Mouse (Mus musculus) lung, embryonic 16.5 days (tissue): ENCODE measurements around the gene Spem2. TPM values are rescaled to one million over a fixed set of nuclear protein-coding genes. Genes with fewer than 3 reads are reported as not detected.
"Not testable (repeated sequence)": the region's sequence is repeated elsewhere in the genome, so short reads cannot be mapped to it uniquely, and the experiment has no call there.

ENCODE experiments used
- ATAC-seq: fragments of 200-750 bp; cut with Nextera tagmentation; 2 replicates; pipeline ENCODE4 v1.8.0; 2017; ENCODE audit warnings: low read depth, mild to moderate bottlenecking, moderate library complexity
- H3K27ac ChIP-seq: fragments of 300-500 bp; sonication (generic); 2 replicates; pipeline ENCODE4 v1.5.1; 2014; ENCODE audit warnings: mild to moderate bottlenecking, control low read depth, low read length
- H3K27me3 ChIP-seq: fragments of 300-500 bp; sonication (generic); 2 replicates; pipeline ENCODE4 v1.6.1; 2014; ENCODE audit warnings: low read depth, low read length, mixed read lengths; ENCODE audit not compliant: control insufficient read depth, insufficient read depth
- H3K36me3 ChIP-seq: fragments of 300-500 bp; sonication (generic); 2 replicates; pipeline ENCODE4 v1.6.1; 2014; ENCODE audit warnings: low read length; ENCODE audit not compliant: control insufficient read depth, insufficient read depth
- H3K4me1 ChIP-seq: fragments of 300-500 bp; sonication (generic); replicated peaks from 2 replicates; pipeline ENCODE4 v1.6.1; 2014; ENCODE audit warnings: low read length, mixed read lengths; ENCODE audit not compliant: control insufficient read depth, insufficient read depth
- H3K4me2 ChIP-seq: fragments of 300-500 bp; sonication (generic); 2 replicates; pipeline ENCODE4 v1.6.1; 2014; ENCODE audit warnings: low read depth, low read length, control low read depth
- H3K4me3 ChIP-seq: fragments of 300-500 bp; sonication (generic); 2 replicates; pipeline ENCODE4 v1.5.1; 2014; ENCODE audit warnings: mild to moderate bottlenecking, low read length, control low read depth
- H3K9ac ChIP-seq: fragments of 300-500 bp; sonication (generic); 2 replicates; pipeline ENCODE4 v1.6.1; 2014; ENCODE audit warnings: low read length, control low read depth
- H3K9me3 ChIP-seq: fragments of 300-500 bp; sonication (generic); 2 replicates; pipeline ENCODE4 v1.6.1; 2016; ENCODE audit warnings: low read length; ENCODE audit not compliant: control insufficient read depth
- WGBS: fragments of 180-500 bp; shearing (Covaris S2); extraction: QIAGEN DNeasy Blood & Tissue Kit; methylation state at CpG from one replicate; pipeline ENCODE4 v1.1.7; 2014; 5-methylcytosine and 5-hydroxymethylcytosine counted together
- polyA plus RNA-seq: library from polyadenylated mRNA; unstranded; fragments of >200 nt; fragmentation: Nextera tagmentation; extraction: Ambion mirVana; gene quantifications from 2 replicates; pipeline ENCODE4 v1.2.1, GENCODE M21; 2015

The Spem2 gene
- polyA plus RNA-seq, result not detected in 2 replicates

DNA sequence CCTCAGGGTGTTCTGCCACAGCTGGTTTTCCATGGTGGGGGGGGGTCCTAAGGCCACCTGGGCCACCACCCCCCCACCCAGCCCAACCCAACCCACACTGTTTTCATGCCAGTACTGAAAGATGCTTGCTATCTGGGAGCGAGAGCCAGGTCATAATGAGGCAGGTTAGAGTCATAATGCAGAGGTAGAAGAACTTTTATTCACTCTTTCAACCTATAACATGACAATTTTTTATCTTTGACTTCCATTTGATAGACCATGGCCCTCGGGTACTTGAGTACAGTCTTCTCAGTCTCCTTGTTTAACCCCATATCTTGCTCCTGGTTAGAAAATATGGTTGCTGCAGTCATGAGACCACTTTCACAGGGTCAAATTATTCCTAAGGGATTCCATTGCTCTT, at the start of gene Spem2:
Spem2 (minus strand) TSS at position 101 of the 400 bp plus-strand sequence.
- H3K27ac ChIP-seq, result no peak within 1 kb of the TSS
- WGBS, result 69% methylated on average over 2 of the region's 2 CpGs
- H3K27me3 ChIP-seq, result no peaks in the 10 kb centered on the region
- no peak within 1 kb of the TSS for H3K4me3 ChIP-seq
- H3K9ac ChIP-seq, result no peak within 1 kb of the TSS
- no peak for ATAC-seq
- no peaks in the 10 kb centered on the region for H3K36me3 ChIP-seq
- H3K4me1 ChIP-seq, result no peaks in the 10 kb centered on the region
- H3K4me2 ChIP-seq, result no peak within 1 kb of the TSS
- H3K9me3 ChIP-seq, result 0 out of 2 replicates have a peak, but pooled peaks cover 2% of the 10 kb centered on the region

DNA sequence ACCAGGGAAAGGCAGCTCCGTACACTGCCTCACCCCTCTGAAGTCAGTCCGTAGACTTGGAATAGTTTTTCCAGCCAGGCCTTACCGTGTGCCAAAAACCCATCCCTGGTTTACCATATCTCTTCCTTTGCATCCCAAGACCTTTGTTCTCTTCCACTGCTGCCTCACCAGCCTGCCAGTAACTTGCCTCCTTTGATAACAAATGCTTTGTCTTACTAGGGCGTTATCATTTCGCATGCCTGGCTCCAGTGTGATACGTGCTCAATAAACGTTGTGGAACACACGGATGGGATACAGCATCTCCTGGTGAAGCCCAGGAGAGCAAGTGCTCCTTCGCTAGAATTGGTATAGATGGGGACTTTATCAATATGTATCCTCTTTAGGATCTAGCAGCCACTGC, 49.1 kb upstream of the Spem2 start:
- H3K27ac ChIP-seq, result no peak overlapping the region
- no peaks in the 10 kb centered on the region; the same call in 1 of the 2 replicates for H3K27me3 ChIP-seq
- no peak overlapping the region for H3K9ac ChIP-seq
- no peaks in the 10 kb centered on the region for H3K36me3 ChIP-seq
- H3K4me2 ChIP-seq, result no peak overlapping the region
- ATAC-seq, result no peak
- H3K4me1 ChIP-seq, result no peaks in the 10 kb centered on the region
- no peaks in the 10 kb centered on the region for H3K9me3 ChIP-seq
- H3K4me3 ChIP-seq, result no peak overlapping the region
- 51% methylated on average over 9 of the region's 9 CpGs for WGBS

DNA sequence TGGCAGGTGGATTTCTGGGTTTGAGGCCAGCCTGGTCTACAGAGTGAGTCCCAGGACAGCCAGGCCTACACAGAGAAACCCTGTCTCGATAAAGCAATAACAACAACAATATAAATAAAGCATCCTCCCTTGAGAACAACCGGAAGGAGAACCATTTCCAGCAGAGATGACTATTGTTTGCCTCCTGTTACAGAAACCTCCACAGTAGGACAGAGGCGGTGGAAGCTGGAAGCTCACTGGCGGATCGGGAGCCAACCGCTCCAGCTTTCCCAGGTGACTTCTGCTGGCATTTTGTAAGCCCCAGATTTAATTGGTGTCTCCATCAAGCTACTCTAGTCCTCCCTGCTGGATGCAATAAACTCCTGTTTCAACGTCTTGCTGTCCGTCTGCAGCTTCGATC, 47.3 kb upstream of the Spem2 start:
- H3K9ac ChIP-seq, result no peak overlapping the region
- H3K4me2 ChIP-seq, result no peak overlapping the region
- H3K9me3 ChIP-seq, result no peaks in the 10 kb centered on the region
- no peak overlapping the region for H3K4me3 ChIP-seq
- no peaks in the 10 kb centered on the region; the same call in 1 of the 2 replicates for H3K27me3 ChIP-seq
- 80% methylated on average over 9 of the region's 9 CpGs for WGBS
- no peaks in the 10 kb centered on the region for H3K36me3 ChIP-seq
- no peak overlapping the region for H3K27ac ChIP-seq
- no peak for ATAC-seq
- H3K4me1 ChIP-seq, result no peaks in the 10 kb centered on the region

DNA sequence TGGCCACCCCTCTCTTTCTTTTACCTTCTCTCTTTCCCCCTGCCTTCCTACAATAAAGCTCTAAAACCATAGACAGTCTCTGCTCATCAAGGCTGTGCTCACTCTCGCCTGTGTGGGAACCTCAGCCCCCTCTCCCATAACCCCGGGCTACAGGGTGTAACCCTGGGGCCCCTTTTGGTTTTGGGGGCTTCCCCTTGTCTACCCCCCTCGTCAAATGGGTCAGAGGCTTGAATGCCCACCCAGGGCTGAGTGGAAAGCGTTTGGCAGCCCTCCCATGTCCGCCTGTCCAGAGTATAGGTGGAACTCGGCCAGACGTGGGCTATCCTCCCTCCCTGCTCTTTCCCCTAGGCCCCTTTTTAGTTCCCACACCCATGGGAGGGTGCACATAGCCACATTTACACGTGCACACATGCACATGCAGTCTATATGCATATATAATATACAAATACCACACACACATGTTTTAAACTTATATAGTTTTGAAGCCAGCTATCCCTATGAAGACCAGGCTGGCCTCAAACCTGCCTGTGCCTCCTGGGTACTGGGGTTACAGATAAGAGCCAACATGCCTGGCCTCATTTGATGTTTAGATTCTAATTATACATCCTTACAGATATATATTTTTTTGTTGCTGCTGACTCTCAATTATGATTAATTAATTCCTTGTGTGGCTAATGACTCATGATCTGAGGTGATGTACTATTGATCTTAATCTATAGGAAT, 46.0 kb upstream of the Spem2 start:
- ATAC-seq, result no peak
- Histone ChIP-seq H3K4me2 (no peak overlapping the region), H3K9me3 (no peaks in the 10 kb centered on the region), H3K27me3 (no peaks in the 10 kb centered on the region; the same call in 1 of the 2 replicates), H3K27ac (no peak overlapping the region), H3K36me3 (no peaks in the 10 kb centered on the region), H3K4me3 (no peak overlapping the region), H3K9ac (no peak overlapping the region), H3K4me1 (no peaks in the 10 kb centered on the region)
- 38% methylated on average over 8 of the region's 8 CpGs for WGBS

DNA sequence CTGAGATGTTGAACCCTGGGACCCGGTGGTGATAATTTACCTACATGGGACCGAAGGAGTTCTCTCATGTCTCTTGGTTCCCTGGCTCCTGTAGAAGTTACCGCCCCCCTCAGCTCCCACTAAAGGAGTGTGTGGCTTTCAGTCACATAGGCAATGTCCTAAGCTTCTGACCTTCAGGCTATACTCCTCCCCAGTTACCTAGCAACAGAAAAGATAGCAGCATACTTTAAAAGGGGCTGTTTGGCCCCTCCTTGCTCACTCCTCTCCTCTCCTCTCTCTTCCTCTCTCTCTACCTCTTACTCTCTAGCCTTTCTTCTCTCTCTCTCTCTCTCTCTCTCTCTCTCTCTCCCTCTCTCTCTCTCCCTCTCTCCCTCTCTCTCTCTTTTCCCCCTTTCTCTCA, 45.5 kb upstream of the Spem2 start:
- H3K36me3 ChIP-seq, H3K4me1 ChIP-seq, H3K27me3 ChIP-seq, H3K4me2 ChIP-seq, H3K9me3 ChIP-seq, H3K4me3 ChIP-seq, H3K9ac ChIP-seq, ATAC-seq, H3K27ac ChIP-seq: not testable (repeated sequence)
- 52% methylated on average over 3 of the region's 3 CpGs for WGBS

DNA sequence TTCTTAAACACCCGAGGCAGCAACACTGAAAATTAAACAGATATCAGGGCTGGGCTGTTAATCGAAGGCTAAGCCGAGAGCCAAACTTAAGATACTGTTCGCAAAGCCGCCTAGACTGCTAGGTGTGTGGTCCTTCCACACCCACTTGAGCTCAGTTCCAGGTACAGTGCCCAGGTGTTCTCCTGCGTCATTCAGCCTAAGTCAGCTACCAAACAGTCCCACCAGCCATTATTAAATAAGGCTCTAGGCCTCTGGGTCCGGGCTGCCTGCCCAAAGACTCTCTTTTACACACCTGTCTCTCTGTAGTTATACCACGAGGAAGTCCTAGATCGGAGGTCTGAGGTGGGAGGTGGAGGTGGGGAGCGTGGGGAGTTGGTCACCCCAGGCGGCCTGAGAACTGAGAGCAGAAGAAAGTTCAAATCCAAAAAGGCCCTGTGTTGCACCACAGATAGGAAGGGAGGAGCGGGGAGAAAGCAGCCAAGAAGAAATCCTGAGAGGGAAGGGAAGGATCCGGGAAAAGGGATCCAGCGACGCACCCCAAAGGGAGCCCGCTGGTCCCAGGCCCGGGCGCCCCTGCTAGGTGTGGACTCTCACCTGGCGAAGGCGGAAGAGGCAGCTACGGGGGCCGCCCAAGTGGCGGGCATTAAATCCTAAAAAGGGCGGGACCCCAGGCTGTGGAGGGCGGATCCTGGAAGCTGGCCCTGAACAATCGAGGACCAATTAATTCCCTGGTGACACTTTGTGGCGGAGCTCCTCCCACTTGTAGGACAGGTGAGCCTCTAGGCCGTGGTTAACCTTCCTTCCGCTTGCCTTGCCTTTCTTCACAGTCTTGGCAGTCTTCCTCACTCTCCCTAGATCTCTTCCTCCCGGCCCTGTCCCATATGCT, 40.1 kb upstream of the Spem2 start, which contains the start of gene Tnk1:
Tnk1 (minus strand) TSS at position 618 of the 886 bp plus-strand sequence.
- Histone ChIP-seq H3K36me3 (no peaks in the 10 kb centered on the region), H3K4me1 (no peaks in the 10 kb centered on the region), H3K4me3 (peak within 1 kb of the TSS; percentile 39), H3K9me3 (no peaks in the 10 kb centered on the region), H3K9ac (peak within 1 kb of the TSS; percentile 48; the same call in 1 of the 2 replicates), H3K27me3 (no peaks in the 10 kb centered on the region; the same call in 1 of the 2 replicates), H3K27ac (peak within 1 kb of the TSS; percentile 68), H3K4me2 (peak within 1 kb of the TSS; percentile 46)
- peak; percentile 89 for ATAC-seq
- WGBS, result 13% methylated on average over 30 of the region's 30 CpGs

DNA sequence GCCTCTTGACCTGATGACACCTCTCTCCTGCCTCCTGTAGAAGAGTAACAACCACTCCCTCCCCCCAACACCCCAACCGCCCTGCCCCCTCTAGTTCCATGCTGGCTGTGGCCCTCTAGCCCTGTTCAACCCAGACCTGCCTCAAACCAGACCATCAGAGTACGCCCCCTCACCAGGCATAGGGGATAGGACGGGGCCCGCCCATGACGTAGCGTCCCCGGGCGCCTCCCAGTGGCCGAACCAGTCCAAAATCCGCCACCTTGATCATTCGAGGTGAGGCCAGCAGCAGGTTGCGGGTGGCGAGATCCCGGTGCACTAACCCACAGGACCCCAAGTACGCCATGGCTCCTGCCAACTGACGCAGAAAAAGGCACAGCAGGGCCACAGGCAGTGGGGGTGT, 37.1 kb upstream of the Spem2 start:
- Histone ChIP-seq H3K36me3 (peaks cover 17% of the 10 kb centered on the region), H3K27me3 (no peaks in the 10 kb centered on the region; the same call in 1 of the 2 replicates), H3K4me2 (no peak overlapping the region), H3K27ac (no peak overlapping the region), H3K4me3 (no peak overlapping the region), H3K9ac (no peak overlapping the region), H3K9me3 (no peaks in the 10 kb centered on the region), H3K4me1 (no peaks in the 10 kb centered on the region)
- ATAC-seq, result no peak
- WGBS, result 34% methylated on average over 16 of the region's 16 CpGs

DNA sequence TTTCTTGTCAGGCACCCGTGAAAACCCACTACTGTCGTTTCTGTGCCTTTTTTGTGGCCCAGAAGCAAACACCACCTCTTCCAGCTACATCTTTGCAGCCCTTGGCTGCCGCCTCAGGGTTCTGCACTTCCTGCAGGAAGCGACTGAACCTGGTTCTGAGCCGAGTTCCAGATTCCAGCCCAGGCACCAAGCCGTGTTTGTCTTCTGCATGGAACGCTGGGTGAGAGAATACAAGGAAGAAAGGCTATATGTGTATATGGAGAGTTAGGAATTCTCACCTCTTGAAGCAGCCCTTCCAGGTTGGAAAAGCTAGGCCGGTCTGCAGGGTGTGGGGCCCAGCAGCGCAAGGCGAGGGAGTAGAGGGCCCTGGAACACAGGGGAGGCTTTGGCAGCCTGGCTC, 36.4 kb upstream of the Spem2 start:
- ATAC-seq, result no peak
- H3K4me1 ChIP-seq, result no peaks in the 10 kb centered on the region
- H3K9ac ChIP-seq, result no peak overlapping the region
- H3K27ac ChIP-seq, result no peak overlapping the region
- no peaks in the 10 kb centered on the region; the same call in 1 of the 2 replicates for H3K27me3 ChIP-seq
- H3K4me2 ChIP-seq, result no peak overlapping the region
- H3K4me3 ChIP-seq, result no peak overlapping the region
- no peaks in the 10 kb centered on the region for H3K9me3 ChIP-seq
- WGBS, result 72% methylated on average over 10 of the region's 10 CpGs
- H3K36me3 ChIP-seq, result peaks cover 22% of the 10 kb centered on the region

DNA sequence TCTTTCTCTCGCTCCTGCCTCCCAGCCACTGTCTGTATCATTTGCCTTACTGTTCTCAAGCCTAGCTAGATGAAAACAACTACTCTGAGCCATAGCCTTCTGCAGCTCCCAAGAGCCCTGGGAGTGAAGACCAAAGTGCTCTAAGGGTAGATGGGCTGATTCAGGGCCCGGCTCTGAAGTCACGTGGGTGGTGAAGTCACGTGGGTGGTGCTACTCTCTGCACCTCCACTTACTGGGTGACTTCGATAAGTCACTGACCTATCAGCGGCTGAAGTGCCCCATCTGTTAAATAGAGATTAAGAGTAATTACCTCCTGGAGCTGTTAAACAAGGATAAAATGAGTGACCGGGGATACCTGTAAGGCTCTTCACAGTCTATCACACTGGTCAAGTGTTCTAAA, 35.7 kb upstream of the Spem2 start:
- H3K4me3 ChIP-seq, result no peak overlapping the region
- H3K4me1 ChIP-seq, result no peaks in the 10 kb centered on the region
- H3K27ac ChIP-seq, result no peak overlapping the region
- no peaks in the 10 kb centered on the region for H3K9me3 ChIP-seq
- 51% methylated on average over 7 of the region's 7 CpGs for WGBS
- no peak for ATAC-seq
- no peak overlapping the region for H3K9ac ChIP-seq
- no peak overlapping the region for H3K4me2 ChIP-seq
- peaks cover 26% of the 10 kb centered on the region for H3K36me3 ChIP-seq
- no peaks in the 10 kb centered on the region; the same call in 1 of the 2 replicates for H3K27me3 ChIP-seq
